In the genomic region with DNA sequence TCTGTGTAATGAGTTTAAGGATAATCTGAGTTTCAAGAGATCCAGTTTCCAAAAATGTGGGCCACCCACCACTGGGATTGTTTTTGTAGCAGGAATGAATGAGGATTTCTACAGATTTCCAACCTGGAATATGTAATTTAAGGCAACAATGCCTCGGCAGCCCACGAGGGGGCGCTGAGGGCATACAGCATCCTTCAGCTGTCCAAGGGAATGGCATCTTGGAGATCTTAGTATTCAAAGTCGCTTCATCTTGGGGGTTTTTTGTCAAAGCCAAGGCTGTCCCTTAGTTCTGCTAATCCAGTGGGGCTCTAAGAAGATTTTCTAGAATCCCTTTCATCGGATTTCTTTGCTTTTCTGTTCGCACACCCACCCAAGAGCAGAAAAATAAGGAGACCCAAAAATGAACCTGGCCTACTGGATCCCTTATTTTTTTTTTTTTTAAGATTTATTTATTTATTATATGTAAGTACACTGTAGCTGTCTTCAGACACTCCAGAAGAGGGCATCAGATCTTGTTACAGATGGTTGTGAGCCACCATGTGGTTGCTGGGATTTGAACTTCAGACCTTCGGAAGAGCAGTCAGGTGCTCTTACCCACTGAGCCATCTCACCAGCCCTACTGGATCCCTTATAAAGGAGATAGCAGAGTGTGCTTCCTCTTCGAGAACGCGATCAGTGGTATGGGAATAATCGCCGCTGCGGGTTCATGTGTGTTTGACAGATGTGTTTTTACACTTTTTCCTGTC, we compare ENCODE assay signal across 8 mouse cellular contexts. TPM values are rescaled to one million over a fixed set of nuclear protein-coding genes. Genes with fewer than 3 reads are reported as not detected.
A peak's percentile ranks its signal among the peaks of the same experiment; 100 is the strongest.
DNase-seq lines count a peak whose midpoint lies in the region; ATAC-seq and TF ChIP-seq lines count a peak whose summit lies in the region.
"Had no signal": no experiment of that assay in that cellular context is flagged by ENCODE, and none has a peak within 500 bp of the region (broad histone marks: within the 10 kb centered on the region; RNA-seq: fewer than 3 reads in every experiment).

No protein-coding gene starts in this region.

- in situ Hi-C loops in CH12.LX (cut with MboI; ENCODE audit: low pct_ligation_motif_present, low pct_unique_long_range_greater_than_20kb, low sequenced_read_pairs), result no loop called here

- no peaks in the 10 kb centered on the region for H3K79me3 ChIP-seq in C2C12 (ENCODE audit: low read depth)

- TF ChIP-seq POLR2A in CH12.LX (IDR thresholded peaks at IDR 0.05; ENCODE audit: low read depth, low read length), result no peak

- DNase-seq in CH12.LX (ENCODE audit: extremely low read depth), result peak; percentile 65
- peak; percentile 64 for DNase-seq in c-Kit-positive CD71-positive TER-119-negative erythroid progenitor cells, embryonic 14.5 days (ENCODE audit: low read depth)
- peak; percentile 67 to 75 for DNase-seq in frontal cortex, postnatal 25 days (ENCODE audit: low spot score in 2 of 2)
- DNase-seq in layer of hippocampus, adult 2 months (ENCODE audit: low spot score in 2 of 2), result peak; percentile 64 to 74
- peak; percentile 89 for DNase-seq in lung, embryonic 14.5 days
- peak; percentile 56 for DNase-seq in right cerebral cortex, postnatal 25 days

- 46% methylated on average over 13 of the region's 13 CpGs for WGBS in lung, embryonic 14.5 days

- H3K4me3 ChIP-seq in C2C12 (ENCODE audit: insufficient read depth, poor library complexity, severe bottlenecking), result no peak overlapping the region
- no peak overlapping the region for H3K4me3 ChIP-seq in CH12.LX (replicated peaks in 1 of 3; ENCODE audit: low read depth in 2 of 3, low read length in 2 of 3, poor library complexity in 1 of 3)
- H3K4me3 ChIP-seq in layer of hippocampus, adult 2 months, result no peak overlapping the region
- H3K4me3 ChIP-seq in lung, embryonic 14.5 days (ENCODE audit: low read depth, low read length), result no peak overlapping the region
- H3K4me3 ChIP-seq: lung, embryonic 15.5 days had no signal

- dilution Hi-C loops in CH12.LX (cut with MboI; ENCODE audit: extremely low pct_ligation_motif_present, extremely low pct_unique_long_range_greater_than_20kb, low sequenced_read_pairs), result no loop called here

- no peaks in the 10 kb centered on the region for H3K27me3 ChIP-seq in C2C12 (ENCODE audit: control insufficient read depth, insufficient read depth, insufficient read length)
- H3K27me3 ChIP-seq in CH12.LX (replicated peaks), result no peaks in the 10 kb centered on the region
- no peaks in the 10 kb centered on the region for H3K27me3 ChIP-seq in lung, embryonic 14.5 days (ENCODE audit: insufficient read depth, low read length)
- H3K27me3 ChIP-seq: lung, embryonic 15.5 days had no signal

- H3K36me3 ChIP-seq in C2C12 (ENCODE audit: control insufficient read depth, insufficient read depth), result peaks cover 28% of the 10 kb centered on the region
- peaks cover 21 to 35% of the 10 kb centered on the region in 2 experiments for H3K36me3 ChIP-seq in CH12.LX (replicated peaks in 1 of 2; ENCODE audit: control insufficient read depth in 1 of 2, insufficient read depth in 1 of 2, low read length in 1 of 2)
- H3K36me3 ChIP-seq in lung, embryonic 14.5 days (ENCODE audit: insufficient read depth), result peaks cover 25% of the 10 kb centered on the region

- no peak overlapping the region for H3ac ChIP-seq in C2C12 (ENCODE audit: control insufficient read depth, insufficient read length, low read depth)

- peaks cover 0 to 15% of the 10 kb centered on the region in 2 experiments; a peak in 2 of 4 replicates for H3K4me1 ChIP-seq in CH12.LX (ENCODE audit: control insufficient read depth in 1 of 2, insufficient read depth in 2 of 2)
- H3K4me1 ChIP-seq in lung, embryonic 14.5 days (ENCODE audit: insufficient read depth), result no peaks in the 10 kb centered on the region

- H3K9ac ChIP-seq in CH12.LX (ENCODE audit: insufficient read depth, low read depth), result no peak overlapping the region
- H3K9ac ChIP-seq in lung, embryonic 14.5 days, result no peak overlapping the region
- H3K9ac ChIP-seq: lung, embryonic 15.5 days had no signal

- ATAC-seq in lung, embryonic 14.5 days (ENCODE audit: insufficient read depth), result no peak

- TF ChIP-seq RAD21 in CH12.LX (IDR thresholded peaks at IDR 0.05; ENCODE audit: low read depth, low read length), result peak; percentile 95

- peaks cover 3% of the 10 kb centered on the region for H3K79me2 ChIP-seq in C2C12 (ENCODE audit: control insufficient read depth, insufficient read depth)
- no peaks in the 10 kb centered on the region for H3K79me2 ChIP-seq in CH12.LX (replicated peaks; ENCODE audit: control insufficient read depth, extremely low read depth, insufficient read depth, poor library complexity, severe bottlenecking)

- no peak for TF ChIP-seq EP300 in CH12.LX (IDR thresholded peaks at IDR 0.05; ENCODE audit: low read length)

- peaks cover 6% of the 10 kb centered on the region for H3K9me3 ChIP-seq in CH12.LX (replicated peaks; ENCODE audit: low read length)
- no peaks in the 10 kb centered on the region for H3K9me3 ChIP-seq in lung, embryonic 14.5 days (ENCODE audit: low read depth, low read length)
- H3K9me3 ChIP-seq: lung, embryonic 15.5 days had no signal

- H3K27ac ChIP-seq in CH12.LX (ENCODE audit: insufficient read depth, low read depth), result no peak overlapping the region
- no peak overlapping the region for H3K27ac ChIP-seq in layer of hippocampus, adult 2 months
- no peak overlapping the region for H3K27ac ChIP-seq in lung, embryonic 14.5 days (ENCODE audit: low read depth)
- H3K27ac ChIP-seq: lung, embryonic 15.5 days had no signal

- no peak overlapping the region for H3K4me2 ChIP-seq in CH12.LX (ENCODE audit: insufficient read depth, low read depth, poor library complexity, severe bottlenecking)
- H3K4me2 ChIP-seq in lung, embryonic 14.5 days, result no peak overlapping the region
- H3K4me2 ChIP-seq: lung, embryonic 15.5 days had no signal

- TF ChIP-seq CTCF in C2C12 (IDR thresholded peaks at IDR 0.05; ENCODE audit: control insufficient read depth, insufficient read depth, insufficient read length) (peak; percentile 51), CH12.LX (conservative IDR thresholded peaks at IDR 0.05 in 1 of 2, IDR thresholded peaks at IDR 0.05 in 1 of 2; ENCODE audit: low read depth in 2 of 2, low read length in 2 of 2) (peak; percentile 91 to 93)
- peak; percentile 92 for TF ChIP-seq CTCF in layer of hippocampus, adult 2 months (conservative IDR thresholded peaks at IDR 0.05)
- peak; percentile 93 for TF ChIP-seq CTCF in lung, embryonic 14.5 days (IDR thresholded peaks at IDR 0.05; ENCODE audit: low read depth)

TF ChIP-seq in C2C12, 6 proteins besides CTCF, POLR2A, EP300 and RAD21:
- TF ChIP-seq MAX (IDR thresholded peaks at IDR 0.05) (no peak), FOSL1 (IDR thresholded peaks at IDR 0.05; ENCODE audit: insufficient read depth, low read length, poor library complexity, severe bottlenecking) (no peak), CEBPB (IDR thresholded peaks at IDR 0.05; ENCODE audit: low read depth) (no peak), MYOG (IDR thresholded peaks at IDR 0.05; ENCODE audit: control insufficient read depth, extremely low read depth, insufficient read length) (no peak), USF1 (IDR thresholded peaks at IDR 0.05; ENCODE audit: low read depth) (no peak), MYOD1 (IDR thresholded peaks at IDR 0.05; ENCODE audit: control insufficient read depth, insufficient read length, low read depth) (no peak)

TF ChIP-seq in CH12.LX, 34 proteins besides CTCF, POLR2A, EP300 and RAD21 (continues in another document):
- TF ChIP-seq USF2 (conservative IDR thresholded peaks at IDR 0.05; ENCODE audit: low read depth, low read length) (no peak), NELFE (IDR thresholded peaks at IDR 0.05; ENCODE audit: low read depth, low read length) (0 out of 2 replicates have a peak, but pooled peaks have one; percentile 15), JUND (conservative IDR thresholded peaks at IDR 0.05; ENCODE audit: low read depth, low read length) (no peak), TBP (conservative IDR thresholded peaks at IDR 0.05; ENCODE audit: low read depth, low read length) (peak; percentile 65; the same call in 1 of the 2 replicates), TCF12 (IDR thresholded peaks at IDR 0.05; ENCODE audit: low read depth, low read length) (no peak), SMC3 (IDR thresholded peaks at IDR 0.05; ENCODE audit: low read depth, low read length) (peak; percentile 90), KAT2A (IDR thresholded peaks at IDR 0.05; ENCODE audit: insufficient replicate concordance, low read length) (no peak), ZKSCAN1 (IDR thresholded peaks at IDR 0.05; ENCODE audit: borderline replicate concordance, low read depth, low read length) (no peak), ZNF384 (IDR thresholded peaks at IDR 0.05; ENCODE audit: low read depth, low read length) (peak; percentile 42; the same call in 1 of the 2 replicates), MAFK (IDR thresholded peaks at IDR 0.05; ENCODE audit: insufficient replicate concordance, low read length) (no peak), MAX (IDR thresholded peaks at IDR 0.05; ENCODE audit: low read length) (no peak), HCFC1 (IDR thresholded peaks at IDR 0.05; ENCODE audit: low read depth, low read length) (no peak), UBTF (IDR thresholded peaks at IDR 0.05; ENCODE audit: low read depth, low read length) (no peak), MAZ (IDR thresholded peaks at IDR 0.05; ENCODE audit: low read depth, low read length) (no peak), ZC3H11A (IDR thresholded peaks at IDR 0.05; ENCODE audit: low read depth, low read length) (peak; percentile 69), RCOR1 (conservative IDR thresholded peaks at IDR 0.05; ENCODE audit: low read depth, low read length) (no peak)

RNA-seq across cellular contexts. Expression of a gene that starts 4.5 kb away (rescaled TPM):
- polyA plus RNA-seq in C2C12 (2012; fragmentation: generic; extraction: Trizol) (5.4 TPM), CH12.LX (2012; ENCODE audit: insufficient read length, low read depth) (4.3 and 6.0 TPM in 2 replicates)
- total RNA-seq in CH12.LX (2012; rRNA removed) (6.8 and 7.8 TPM in 2 replicates), CH12.LX (2014; rRNA removed) (0.89 and 2.1 TPM in 2 replicates)
- 100 to 1,000 TPM; 170 to 175 TPM for total RNA-seq in layer of hippocampus, adult 2 months (2021)
- polyA plus RNA-seq in lung, embryonic 14.5 days (2014; fragmentation: Nextera tagmentation; extraction: Ambion mirVana), result 6.8 and 7.1 TPM in 2 replicates

RNA-seq across cellular contexts. Expression of a gene that starts 11.3 kb away (rescaled TPM):
- 1,946 TPM for polyA plus RNA-seq in C2C12 (2012; fragmentation: generic; extraction: Trizol)
- total RNA-seq in CH12.LX (2012; rRNA removed), result 2,694 and 2,801 TPM in 2 replicates
- 2,433 and 2,576 TPM in 2 replicates for total RNA-seq in CH12.LX (2014; rRNA removed)
- polyA plus RNA-seq in CH12.LX (2012; ENCODE audit: insufficient read length, low read depth), result 2,607 and 2,835 TPM in 2 replicates
- total RNA-seq in layer of hippocampus, adult 2 months (2021), result 100 to 1,000 TPM; 472 to 483 TPM
- 673 and 709 TPM in 2 replicates for polyA plus RNA-seq in lung, embryonic 14.5 days (2014; fragmentation: Nextera tagmentation; extraction: Ambion mirVana)

RNA-seq across cellular contexts. Expression of a gene that starts 24.4 kb away (rescaled TPM):
- polyA plus RNA-seq in C2C12 (2012; fragmentation: generic; extraction: Trizol) (75.8 TPM), CH12.LX (2012; ENCODE audit: insufficient read length, low read depth) (62.1 and 62.8 TPM in 2 replicates)
- total RNA-seq in CH12.LX (2012; rRNA removed) (44.6 and 52.2 TPM in 2 replicates), CH12.LX (2014; rRNA removed) (29.4 and 33.2 TPM in 2 replicates)
- total RNA-seq in layer of hippocampus, adult 2 months (2021), result 10 to 100 TPM; 94.9 to 97.9 TPM
- polyA plus RNA-seq in lung, embryonic 14.5 days (2014; fragmentation: Nextera tagmentation; extraction: Ambion mirVana), result 25.6 and 26.6 TPM in 2 replicates
